In genomic region chr6:76330176-76330575, GRCm38 (mm10) we compare ENCODE assay signal across 18 mouse cellular contexts.
"Had no signal": no experiment of that assay in that cellular context is flagged by ENCODE, and none has a peak within 500 bp of the region (broad histone marks: within the 10 kb centered on the region; RNA-seq: fewer than 3 reads in every experiment).

No protein-coding gene starts in this region.

- H3K4me2 ChIP-seq: lung, embryonic 14.5 days; midbrain, embryonic 12.5 days; neural tube, embryonic 13.5 days; neural tube, embryonic 15.5 days had no signal

- DNase-seq: lung, adult 18-20 months; lung, embryonic 14.5 days; lung, postnatal 10 days; lung, postnatal 4 days; midbrain, embryonic 14.5 days; retina, postnatal 1 day; right cerebral cortex, adult 18-20 months; right cerebral cortex, postnatal 25 days; right cerebral cortex, postnatal 4 days; spleen, adult 18-20 months; thymus, adult 18-20 months; thymus, postnatal 14 days; thymus, postnatal 36 days had no signal

- H3K4me1 ChIP-seq: midbrain, embryonic 10.5 days; midbrain, embryonic 12.5 days; neural tube, embryonic 13.5 days; neural tube, embryonic 15.5 days had no signal

- H3K36me3 ChIP-seq: midbrain, embryonic 10.5 days; midbrain, embryonic 12.5 days; neural tube, embryonic 13.5 days; neural tube, embryonic 15.5 days had no signal

- H3K9ac ChIP-seq: lung, embryonic 14.5 days; midbrain, embryonic 12.5 days; neural tube, embryonic 13.5 days; neural tube, embryonic 15.5 days had no signal

- H3K9me3 ChIP-seq: midbrain, embryonic 10.5 days; midbrain, embryonic 12.5 days; neural tube, embryonic 13.5 days; neural tube, embryonic 15.5 days had no signal

- H3K4me3 ChIP-seq: midbrain, embryonic 10.5 days; midbrain, embryonic 12.5 days; myocyte; neural tube, embryonic 13.5 days; neural tube, embryonic 15.5 days had no signal

- H3K27ac ChIP-seq: midbrain, embryonic 10.5 days; midbrain, embryonic 12.5 days; neural tube, embryonic 13.5 days; neural tube, embryonic 15.5 days had no signal

- H3K27me3 ChIP-seq: midbrain, embryonic 12.5 days; neural tube, embryonic 13.5 days; neural tube, embryonic 15.5 days had no signal
